Mouse (Mus musculus) heart, embryonic 15.5 days (tissue): ENCODE data around the gene Col6a5. TPM values are rescaled to one million over a fixed set of nuclear protein-coding genes. Genes with fewer than 3 reads are reported as not detected.

Experiments
- ATAC-seq: fragments of 200-750 bp; cut with Nextera tagmentation; replicated peaks from 2 replicates; pipeline ENCODE4 v1.8.0; 2017; ENCODE audit warnings: low read depth, moderate TSS enrichment; ENCODE audit not compliant: insufficient number of reproducible peaks, insufficient read depth, low FRiP score
- H3K27ac ChIP-seq: fragments of 300-500 bp; sonication (generic); 2 replicates; pipeline ENCODE4 v1.5.1; 2015; ENCODE audit warnings: mild to moderate bottlenecking, inconsistent platforms
- H3K27me3 ChIP-seq: fragments of 300-500 bp; sonication (generic); 2 replicates; pipeline ENCODE4 v1.6.1; 2015; ENCODE audit warnings: inconsistent platforms
- H3K36me3 ChIP-seq: fragments of 300-500 bp; sonication (generic); 2 replicates; pipeline ENCODE4 v1.6.1; 2015; ENCODE audit warnings: mild to moderate bottlenecking, inconsistent platforms
- H3K4me1 ChIP-seq: fragments of 300-500 bp; sonication (generic); replicated peaks from 2 replicates; pipeline ENCODE4 v1.6.1; 2015; ENCODE audit warnings: inconsistent platforms
- H3K4me2 ChIP-seq: fragments of 300-500 bp; sonication (generic); 2 replicates; pipeline ENCODE4 v1.6.1; 2015; ENCODE audit warnings: inconsistent platforms, mild to moderate bottlenecking, moderate library complexity
- H3K4me3 ChIP-seq: fragments of 300-500 bp; sonication (generic); 2 replicates; pipeline ENCODE4 v1.5.1; 2015; ENCODE audit warnings: mild to moderate bottlenecking, inconsistent platforms
- H3K9ac ChIP-seq: fragments of 300-500 bp; sonication (generic); 2 replicates; pipeline ENCODE4 v1.6.1; 2015; ENCODE audit warnings: mild to moderate bottlenecking, inconsistent platforms
- H3K9me3 ChIP-seq: fragments of 300-500 bp; sonication (generic); replicated peaks from 2 replicates; pipeline ENCODE4 v1.6.1; 2016; ENCODE audit warnings: inconsistent platforms
- WGBS: fragments of 180-500 bp; shearing (Covaris S2); methylation state at CpG from one replicate; pipeline ENCODE4 v1.1.7; 2015; ENCODE audit warnings: mixed read lengths; 5-methylcytosine and 5-hydroxymethylcytosine counted together
- polyA plus RNA-seq: library from polyadenylated mRNA; unstranded; fragments of >200 nt; fragmentation: Nextera tagmentation; extraction: Ambion mirVana; gene quantifications from 2 replicates; pipeline ENCODE4 v1.2.1, GENCODE M21; 2015

Col6a5 gene
- polyA plus RNA-seq, 1 experiment from 2014 or later: 0.23 TPM

DNA sequence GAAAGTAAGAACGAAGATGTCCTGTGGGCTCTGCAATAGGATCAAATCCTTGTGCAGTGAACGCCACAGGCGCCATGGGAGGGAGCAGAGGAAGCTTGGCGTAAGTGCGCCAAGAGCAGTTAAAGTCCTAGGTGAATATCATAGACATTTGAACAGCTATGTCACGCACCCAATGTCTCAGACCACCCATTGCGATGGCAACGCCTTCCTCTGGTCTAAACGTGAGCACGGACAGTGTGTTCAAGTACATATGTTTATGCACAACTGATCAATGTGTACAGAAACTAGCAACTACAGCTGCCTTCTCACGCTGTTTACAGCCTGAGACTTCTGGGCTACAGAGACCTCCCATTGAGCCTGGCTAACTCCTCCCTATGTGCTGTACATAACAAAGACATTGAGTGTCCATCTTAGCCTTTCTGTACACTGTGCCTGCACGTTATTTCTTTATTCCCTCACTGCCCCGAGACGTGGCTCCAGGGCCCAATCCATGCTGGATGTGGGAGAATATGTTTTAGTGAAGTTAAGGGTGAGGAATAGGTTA lies 11.0 kb upstream of the Col6a5 start:
- Histone ChIP-seq H3K9ac (no peak overlapping the region), H3K4me2 (no peak overlapping the region), H3K27ac (no peak overlapping the region), H3K27me3 (peaks cover 6% of the 10 kb centered on the region; the same call in 1 of the 2 replicates), H3K4me1 (no peaks in the 10 kb centered on the region), H3K36me3 (no peaks in the 10 kb centered on the region), H3K9me3 (no peaks in the 10 kb centered on the region), H3K4me3 (no peak overlapping the region)
- WGBS: 90% methylated on average over 14 of the region's 14 CpGs
- no peak for ATAC-seq

DNA sequence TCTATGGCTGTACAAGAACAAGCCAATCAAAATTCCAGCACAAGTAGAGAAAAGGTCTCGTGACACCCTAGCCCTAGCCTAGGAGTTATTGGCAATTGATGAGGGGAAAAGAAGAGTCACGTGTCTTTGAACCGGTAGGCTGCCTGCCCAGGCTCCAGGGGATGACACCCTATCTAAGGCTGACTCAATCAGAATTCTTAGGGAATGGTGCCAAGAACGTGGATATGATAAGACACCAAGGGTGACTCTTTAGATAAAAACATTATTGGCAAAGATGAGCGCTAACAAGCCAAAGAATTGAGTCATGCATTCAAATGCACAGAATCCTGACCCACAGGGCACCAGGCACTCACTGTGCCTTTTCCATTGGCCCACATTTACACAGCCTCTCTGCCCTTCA lies 10.5 kb upstream of the Col6a5 start:
- WGBS: 61% methylated on average over 5 of the region's 5 CpGs
- ATAC-seq: no peak

DNA sequence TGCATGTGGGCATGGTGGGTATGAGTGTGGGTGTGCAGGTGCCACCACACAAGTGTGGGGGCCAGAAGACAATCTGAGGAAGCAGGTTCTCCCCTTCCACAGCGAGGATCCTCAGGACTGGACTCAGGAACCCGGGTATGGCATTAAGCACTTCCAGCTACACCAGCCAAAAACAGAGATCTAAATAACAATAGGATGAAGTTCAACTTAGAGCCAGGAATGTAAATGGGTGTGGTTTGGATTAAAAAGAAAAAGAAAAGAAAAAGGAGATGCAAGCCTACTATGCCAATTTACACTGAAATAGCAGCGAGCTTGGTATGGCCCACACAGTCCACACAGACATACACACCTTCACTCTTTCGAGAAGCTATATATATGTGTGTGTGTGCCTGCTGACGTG lies 7.5 kb upstream of the Col6a5 start:
- H3K4me1 ChIP-seq: no peaks in the 10 kb centered on the region
- H3K36me3 ChIP-seq: no peaks in the 10 kb centered on the region
- H3K9me3 ChIP-seq: no peaks in the 10 kb centered on the region
- no peak overlapping the region for H3K4me3 ChIP-seq
- no peaks in the 10 kb centered on the region for H3K27me3 ChIP-seq
- no peak overlapping the region for H3K27ac ChIP-seq
- no peak overlapping the region for H3K4me2 ChIP-seq
- ATAC-seq: no peak
- 76% methylated on average over 5 of the region's 5 CpGs for WGBS
- H3K9ac ChIP-seq: no peak overlapping the region

More for the DNA sequence above, 10.5 kb upstream of the Col6a5 start:
- no peak overlapping the region for H3K4me3 ChIP-seq
- H3K4me1 ChIP-seq: no peaks in the 10 kb centered on the region
- no peak overlapping the region for H3K9ac ChIP-seq
- H3K9me3 ChIP-seq: no peaks in the 10 kb centered on the region
- H3K4me2 ChIP-seq: no peak overlapping the region
- no peaks in the 10 kb centered on the region for H3K36me3 ChIP-seq
- H3K27me3 ChIP-seq: peaks cover 3% of the 10 kb centered on the region; the same call in 1 of the 2 replicates
- no peak overlapping the region for H3K27ac ChIP-seq

DNA sequence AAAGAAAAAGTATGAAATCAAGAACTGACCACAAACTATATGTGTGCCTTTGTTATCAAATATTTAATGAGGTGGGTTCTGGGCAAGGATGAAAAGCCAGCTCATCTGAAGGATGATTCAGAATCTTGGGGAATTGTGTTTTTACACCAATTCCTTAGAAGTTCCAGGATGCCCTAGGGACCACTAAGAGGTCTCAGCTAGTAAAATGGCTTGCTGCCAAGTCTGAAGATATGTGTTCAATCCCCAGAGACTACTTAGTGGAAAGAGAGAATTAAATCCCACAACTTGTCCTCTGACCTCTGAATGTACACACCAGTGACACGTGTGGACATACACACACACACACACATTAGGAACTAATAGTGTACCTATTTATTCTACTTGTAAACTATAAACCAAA lies 1.3 kb downstream of the Col6a5 start:
- no peaks in the 10 kb centered on the region for H3K36me3 ChIP-seq
- WGBS: 49% methylated on average over 1 of the region's 1 CpGs

DNA sequence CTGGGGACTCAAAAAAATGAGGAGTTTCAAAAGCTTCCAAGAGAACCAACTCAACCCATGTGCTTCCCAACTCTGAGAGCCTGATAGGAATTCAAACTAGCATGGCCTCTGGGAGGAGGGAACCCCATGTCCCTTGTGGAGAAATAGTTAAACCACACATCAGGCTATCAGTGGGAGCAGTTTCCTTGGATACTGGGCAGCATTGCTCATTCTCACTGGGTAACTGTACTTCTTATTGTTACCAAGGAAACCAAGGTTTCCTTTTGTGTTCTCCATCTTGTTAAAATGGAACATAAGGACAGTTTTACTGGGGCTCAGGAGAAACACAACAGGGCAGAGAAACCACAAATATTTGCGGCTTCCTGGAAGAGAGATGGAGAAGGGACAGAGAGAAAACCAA lies 10.7 kb downstream of the Col6a5 start:
- H3K9ac ChIP-seq: no peak overlapping the region
- H3K27me3 ChIP-seq: no peaks in the 10 kb centered on the region; the same call in 1 of the 2 replicates
- no peaks in the 10 kb centered on the region for H3K36me3 ChIP-seq
- no peaks in the 10 kb centered on the region for H3K4me1 ChIP-seq
- H3K9me3 ChIP-seq: no peaks in the 10 kb centered on the region
- no peak overlapping the region for H3K4me2 ChIP-seq
- ATAC-seq: no peak
- WGBS: 97% methylated on average over 1 of the region's 1 CpGs
- no peak overlapping the region for H3K27ac ChIP-seq
- H3K4me3 ChIP-seq: no peak overlapping the region

More for the DNA sequence above, 1.3 kb downstream of the Col6a5 start:
- peaks cover 12% of the 10 kb centered on the region; the same call in 1 of the 2 replicates for H3K27me3 ChIP-seq
- H3K4me1 ChIP-seq: peaks cover 9% of the 10 kb centered on the region
- H3K27ac ChIP-seq: no peak overlapping the region
- H3K9ac ChIP-seq: no peak overlapping the region
- H3K9me3 ChIP-seq: no peaks in the 10 kb centered on the region
- no peak overlapping the region for H3K4me2 ChIP-seq
- no peak for ATAC-seq
- H3K4me3 ChIP-seq: no peak overlapping the region

DNA sequence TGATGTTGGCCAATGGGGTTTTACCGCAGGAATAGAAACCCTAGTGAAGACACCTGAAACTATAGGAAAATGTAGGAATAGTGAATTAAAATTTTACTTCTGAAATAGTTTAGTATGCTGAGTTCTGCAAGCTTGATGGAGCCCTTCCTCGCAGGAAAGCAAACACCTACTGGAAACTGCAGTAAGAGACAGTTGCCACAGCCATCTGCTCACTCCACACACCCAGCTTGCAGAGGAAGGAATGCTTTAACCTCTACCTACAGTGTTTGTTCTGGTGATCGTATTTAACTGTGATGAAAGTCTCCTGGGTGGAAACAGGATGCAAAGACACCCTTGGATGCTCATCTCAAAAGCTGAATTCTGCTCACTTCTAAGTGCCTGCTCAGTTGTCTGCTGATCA lies 12.9 kb downstream of the Col6a5 start:
- no peak for ATAC-seq
- Histone ChIP-seq H3K36me3 (no peaks in the 10 kb centered on the region), H3K4me2 (no peak overlapping the region), H3K9ac (no peak overlapping the region), H3K4me3 (no peak overlapping the region), H3K27ac (no peak overlapping the region), H3K4me1 (no peaks in the 10 kb centered on the region), H3K27me3 (no peaks in the 10 kb centered on the region; the same call in 1 of the 2 replicates), H3K9me3 (no peaks in the 10 kb centered on the region)
- WGBS: 70% methylated on average over 3 of the region's 3 CpGs

DNA sequence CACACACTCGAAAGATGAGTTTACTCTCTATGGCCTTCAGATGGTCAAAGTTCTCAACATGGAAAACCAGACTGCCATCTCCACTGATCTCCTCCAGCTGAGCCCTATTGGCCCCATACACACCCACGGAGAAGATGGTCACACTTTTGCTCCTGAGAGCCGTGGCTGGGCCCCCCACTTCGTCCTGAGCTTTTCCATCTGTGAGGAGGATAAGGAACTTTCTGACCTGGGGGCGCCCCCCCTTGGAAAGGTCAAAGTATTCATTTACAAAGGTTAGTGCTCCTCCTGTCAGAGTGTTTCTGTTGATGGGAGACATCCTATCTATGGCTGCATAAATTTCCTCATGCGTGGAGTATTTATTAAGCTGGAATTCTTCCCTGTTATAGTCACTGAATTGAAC lies 26.6 kb downstream of the Col6a5 start:
- WGBS: 67% methylated on average over 6 of the region's 6 CpGs
- Histone ChIP-seq H3K36me3 (no peaks in the 10 kb centered on the region), H3K27ac (no peak overlapping the region), H3K9ac (no peak overlapping the region), H3K4me1 (no peaks in the 10 kb centered on the region), H3K4me2 (no peak overlapping the region), H3K4me3 (no peak overlapping the region), H3K27me3 (no peaks in the 10 kb centered on the region), H3K9me3 (no peaks in the 10 kb centered on the region)
- ATAC-seq: no peak

DNA sequence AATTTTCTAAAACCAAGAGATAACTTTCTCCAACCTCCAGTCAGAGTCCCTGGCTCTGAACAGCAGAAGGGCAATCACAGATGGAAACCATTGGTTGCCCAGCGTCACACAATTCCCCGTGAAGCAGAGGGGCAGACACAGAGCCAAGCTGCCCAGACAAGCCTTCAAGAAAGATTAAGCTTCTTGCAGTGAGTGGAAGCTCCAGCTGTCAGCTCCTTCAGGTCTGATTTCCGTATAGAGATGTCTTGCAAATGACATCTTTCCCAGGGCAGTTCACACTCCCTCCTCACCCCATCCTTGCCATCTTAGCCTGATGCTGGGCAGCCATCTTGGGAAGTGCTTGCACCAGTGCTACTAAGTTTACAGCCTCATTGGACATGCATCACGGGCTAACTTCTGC lies 31.2 kb downstream of the Col6a5 start:
- no peaks in the 10 kb centered on the region for H3K4me1 ChIP-seq
- no peak overlapping the region for H3K4me2 ChIP-seq
- H3K27me3 ChIP-seq: no peaks in the 10 kb centered on the region
- ATAC-seq: no peak
- no peak overlapping the region for H3K9ac ChIP-seq
- 60% methylated on average over 4 of the region's 4 CpGs for WGBS
- H3K4me3 ChIP-seq: no peak overlapping the region
- no peak overlapping the region for H3K27ac ChIP-seq
- no peaks in the 10 kb centered on the region for H3K36me3 ChIP-seq
- H3K9me3 ChIP-seq: no peaks in the 10 kb centered on the region

DNA sequence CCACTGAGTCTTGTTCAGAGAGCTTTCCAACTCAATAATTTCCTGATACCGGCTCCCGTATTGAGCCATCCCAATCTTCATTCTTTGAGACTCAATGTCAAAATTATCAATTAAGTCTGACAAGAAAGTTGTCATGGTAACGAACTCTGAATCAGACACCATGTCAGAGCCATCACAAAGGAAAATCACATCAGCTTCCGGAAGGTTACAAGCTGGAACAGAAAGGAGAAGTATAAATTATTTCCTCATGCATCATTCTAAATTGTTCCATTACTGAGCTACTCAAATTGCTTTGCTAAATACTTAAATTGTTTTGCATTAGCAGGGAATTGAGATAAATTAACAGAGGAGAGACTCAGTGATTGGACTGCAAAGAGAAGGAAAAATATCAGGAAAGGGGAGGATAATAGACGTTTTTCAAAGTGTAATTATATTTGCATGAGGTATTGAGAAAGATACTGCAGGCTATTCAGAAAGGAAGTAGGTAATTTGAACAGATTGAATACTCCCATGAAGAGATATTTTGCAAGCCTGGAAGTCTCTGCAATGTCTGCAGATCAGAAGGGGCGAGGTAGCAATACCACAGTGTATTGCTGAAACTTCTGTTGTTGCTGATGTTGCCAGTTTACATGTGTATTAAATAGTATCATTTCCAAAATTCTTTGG lies 31.9 kb downstream of the Col6a5 start:
- no peak overlapping the region for H3K4me2 ChIP-seq
- no peaks in the 10 kb centered on the region for H3K4me1 ChIP-seq
- H3K4me3 ChIP-seq: no peak overlapping the region
- H3K27ac ChIP-seq: no peak overlapping the region
- no peak overlapping the region for H3K9ac ChIP-seq
- H3K27me3 ChIP-seq: no peaks in the 10 kb centered on the region
- no peaks in the 10 kb centered on the region for H3K36me3 ChIP-seq
- no peak for ATAC-seq
- WGBS: 63% methylated on average over 6 of the region's 6 CpGs
- H3K9me3 ChIP-seq: no peaks in the 10 kb centered on the region

DNA sequence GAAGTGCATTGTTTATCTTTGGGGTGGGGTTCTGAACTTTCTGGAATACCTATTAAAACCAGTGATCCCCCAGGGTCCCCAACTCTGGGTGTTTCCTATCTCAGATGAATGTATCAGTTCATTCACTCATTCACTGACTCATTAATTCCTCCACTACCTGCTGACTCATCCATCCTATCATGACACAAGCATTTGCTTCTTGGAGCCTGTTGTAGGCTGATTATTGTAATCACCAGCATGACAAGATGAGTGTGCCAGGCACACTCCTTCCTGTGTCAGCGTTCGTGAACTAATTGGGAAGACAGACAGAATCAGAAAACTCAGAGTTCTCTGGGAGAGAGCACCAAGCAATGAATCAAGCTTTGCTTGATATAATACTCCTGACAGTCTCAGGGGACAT lies 36.8 kb downstream of the Col6a5 start:
- Histone ChIP-seq H3K4me2 (no peak overlapping the region), H3K36me3 (no peaks in the 10 kb centered on the region), H3K9me3 (no peaks in the 10 kb centered on the region), H3K27me3 (no peaks in the 10 kb centered on the region), H3K27ac (no peak overlapping the region), H3K4me1 (no peaks in the 10 kb centered on the region), H3K9ac (no peak overlapping the region), H3K4me3 (no peak overlapping the region)
- no peak for ATAC-seq
- WGBS: 62% methylated on average over 2 of the region's 2 CpGs

DNA sequence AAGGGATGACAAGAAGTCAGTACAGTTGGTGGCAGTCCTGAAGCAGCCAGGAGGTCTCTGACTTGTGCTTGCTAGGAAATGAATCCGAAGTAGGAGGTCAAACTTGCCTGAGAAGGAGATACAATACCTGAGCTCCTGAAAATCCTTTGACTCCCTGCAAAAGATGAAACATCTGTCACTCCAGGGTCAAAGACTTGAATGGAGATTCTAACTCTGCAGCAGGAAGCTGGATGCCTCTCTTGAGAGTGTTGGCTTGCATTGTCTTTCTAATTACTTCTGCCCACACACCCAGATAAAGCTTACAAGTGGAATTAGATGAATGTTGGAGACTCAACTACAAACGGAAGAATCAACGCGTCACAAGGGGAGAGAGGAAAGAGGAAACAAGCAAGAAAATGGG lies 45.3 kb downstream of the Col6a5 start:
- Histone ChIP-seq H3K9me3 (no peaks in the 10 kb centered on the region), H3K4me3 (no peak overlapping the region)
- 40% methylated on average over 4 of the region's 4 CpGs for WGBS

DNA sequence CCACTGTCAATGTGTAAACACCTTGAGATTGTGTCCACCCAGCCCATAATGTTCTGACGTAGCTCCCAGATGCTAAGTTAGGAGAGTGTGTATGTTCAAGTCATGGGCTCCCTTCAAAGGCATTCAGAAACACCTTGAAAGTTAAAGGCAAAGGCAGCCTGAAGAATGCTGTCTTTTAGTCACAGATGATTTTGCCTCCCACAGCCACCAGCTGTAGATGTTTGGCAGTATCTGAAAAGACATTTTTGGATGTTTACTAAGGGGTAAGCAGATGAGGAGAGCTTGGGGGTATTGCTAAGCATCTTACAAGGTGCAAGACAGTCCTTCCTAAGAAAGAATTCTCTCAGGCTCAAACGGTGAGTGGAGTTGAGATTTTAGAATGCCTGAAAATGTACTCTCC lies 50.3 kb downstream of the Col6a5 start:
- Histone ChIP-seq H3K27me3 (no peaks in the 10 kb centered on the region), H3K4me1 (no peaks in the 10 kb centered on the region), H3K9ac (no peak overlapping the region), H3K9me3 (no peaks in the 10 kb centered on the region), H3K36me3 (no peaks in the 10 kb centered on the region), H3K4me3 (no peak overlapping the region), H3K4me2 (no peak overlapping the region), H3K27ac (no peak overlapping the region)
- WGBS: 82% methylated on average over 2 of the region's 2 CpGs
- ATAC-seq: no peak

More for the DNA sequence above, 45.3 kb downstream of the Col6a5 start:
- Histone ChIP-seq H3K4me2 (no peak overlapping the region), H3K9ac (no peak overlapping the region), H3K27me3 (no peaks in the 10 kb centered on the region), H3K4me1 (no peaks in the 10 kb centered on the region), H3K27ac (no peak overlapping the region), H3K36me3 (no peaks in the 10 kb centered on the region)
- no peak for ATAC-seq
